Mouse (Mus musculus): ENCODE data around the gene Bloc1s2. TPM values are rescaled to one million over a fixed set of nuclear protein-coding genes. Genes with fewer than 3 reads are reported as not detected.
A peak's percentile ranks its signal among the peaks of the same experiment; 100 is the strongest.

The Bloc1s2 gene
- polyA plus RNA-seq (2015; fragmentation: Nextera tagmentation; extraction: Ambion mirVana): 31.6 and 33.2 TPM in 2 replicates

DNA sequence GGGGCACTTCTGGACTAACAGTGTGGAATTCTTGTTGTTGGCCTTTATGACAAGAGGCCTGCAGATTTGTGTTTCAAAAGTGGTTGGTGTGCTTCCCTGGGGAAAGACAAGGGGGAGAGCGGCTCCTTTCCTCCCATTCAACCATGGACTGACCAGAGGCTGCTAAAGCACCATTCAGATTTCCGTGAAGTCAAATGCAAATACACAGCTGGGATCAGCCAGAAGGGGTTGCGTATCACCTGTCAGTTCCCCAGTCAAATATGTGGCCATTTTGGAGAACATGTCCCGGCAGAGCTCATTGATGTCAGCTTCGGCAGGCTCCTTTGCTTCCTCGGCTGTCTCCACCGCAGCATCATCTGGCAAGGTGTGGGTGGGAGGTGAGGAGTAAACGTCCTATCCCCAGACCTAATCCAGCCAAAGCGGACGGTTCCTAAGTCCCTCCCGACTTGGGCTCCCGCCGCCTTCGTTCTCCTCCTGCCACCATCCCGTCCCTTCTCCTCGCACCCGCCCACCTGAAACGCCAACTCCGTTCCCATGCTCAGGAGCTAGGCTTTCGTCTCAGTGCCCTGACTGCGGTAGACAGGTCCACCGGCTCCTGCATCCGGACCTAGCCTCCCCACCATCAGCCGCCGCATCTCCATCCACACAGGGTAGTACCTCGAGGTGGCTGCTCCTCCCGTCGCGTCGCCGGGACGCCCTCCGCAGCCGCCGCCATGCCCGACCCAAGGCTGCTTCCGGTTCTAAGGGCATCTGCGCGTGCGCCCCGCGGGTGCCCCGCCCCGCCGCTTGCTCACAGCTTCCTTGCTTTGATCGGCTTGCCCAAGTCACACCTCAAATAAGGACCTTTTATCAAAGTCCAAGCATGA, at the start of gene Bloc1s2:
Bloc1s2 (minus strand) TSS at position 745 of the 866 bp plus-strand sequence.
- 2% methylated on average over 46 of the region's 46 CpGs for WGBS (ENCODE audit: insufficient replicate concordance)
- Histone ChIP-seq H3K36me3 (replicated peaks; ENCODE audit: insufficient read depth, low read length) (peaks cover 18% of the 10 kb centered on the region), H3K4me1 (ENCODE audit: insufficient read depth) (peaks cover 8% of the 10 kb centered on the region), H3K9me3 (ENCODE audit: low read length) (no peaks in the 10 kb centered on the region), H3K27ac (ENCODE audit: low read depth) (peak within 1 kb of the TSS; percentile 49), H3K27me3 (ENCODE audit: insufficient read depth, low read length) (peaks cover 3% of the 10 kb centered on the region; the same call in 1 of the 2 replicates), H3K9ac (replicated peaks) (peak within 1 kb of the TSS; percentile 66), H3K4me2 (ENCODE audit: low read depth, low read length) (peak within 1 kb of the TSS; percentile 84), H3K4me3 (ENCODE audit: low read depth, low read length) (peak within 1 kb of the TSS; percentile 70)
- ATAC-seq (peak; percentile 92), DNase-seq (peak; percentile 92)
- no peak for TF ChIP-seq CTCF (IDR thresholded peaks at IDR 0.05; ENCODE audit: low read depth)
- no peak for TF ChIP-seq EP300 (IDR thresholded peaks at IDR 0.05; ENCODE audit: low read depth)

DNA sequence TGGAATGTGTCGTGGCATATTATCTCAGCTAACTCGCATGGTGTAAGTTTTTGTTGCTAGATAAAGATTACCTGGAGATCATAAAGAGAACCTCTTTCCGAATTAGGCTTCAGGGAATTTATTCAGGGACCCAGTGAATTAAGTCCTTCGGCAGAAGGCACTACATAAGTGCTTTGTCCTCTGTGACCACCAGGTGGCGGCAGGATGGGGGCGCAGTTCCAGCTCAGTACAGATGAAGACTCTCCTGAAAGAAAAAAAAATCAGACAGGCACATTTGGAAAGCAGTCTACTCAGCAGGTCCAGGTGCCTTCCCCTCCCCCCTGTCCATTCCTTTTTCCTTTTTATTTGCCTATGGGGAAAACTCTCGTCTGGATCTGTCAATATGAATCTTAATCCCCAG, 48.9 kb upstream of the Bloc1s2 start:
- no peaks in the 10 kb centered on the region for H3K4me1 ChIP-seq (ENCODE audit: insufficient read depth)
- H3K4me2 ChIP-seq (ENCODE audit: low read depth, low read length): no peak overlapping the region
- H3K4me3 ChIP-seq (ENCODE audit: low read depth, low read length): no peak overlapping the region
- H3K27me3 ChIP-seq (ENCODE audit: insufficient read depth, low read length): 0 out of 2 replicates have a peak, but pooled peaks cover 2% of the 10 kb centered on the region
- ATAC-seq: no peak
- 16% methylated on average over 7 of the region's 7 CpGs for WGBS (ENCODE audit: insufficient replicate concordance)
- DNase-seq: peak; percentile 69
- no peaks in the 10 kb centered on the region for H3K9me3 ChIP-seq (ENCODE audit: low read length)
- no peak overlapping the region for H3K27ac ChIP-seq (ENCODE audit: low read depth)
- no peak overlapping the region for H3K9ac ChIP-seq (replicated peaks)
- no peaks in the 10 kb centered on the region for H3K36me3 ChIP-seq (replicated peaks; ENCODE audit: insufficient read depth, low read length)
- peak; percentile 80 for TF ChIP-seq CTCF (IDR thresholded peaks at IDR 0.05; ENCODE audit: low read depth)
- no peak for TF ChIP-seq EP300 (IDR thresholded peaks at IDR 0.05; ENCODE audit: low read depth)

DNA sequence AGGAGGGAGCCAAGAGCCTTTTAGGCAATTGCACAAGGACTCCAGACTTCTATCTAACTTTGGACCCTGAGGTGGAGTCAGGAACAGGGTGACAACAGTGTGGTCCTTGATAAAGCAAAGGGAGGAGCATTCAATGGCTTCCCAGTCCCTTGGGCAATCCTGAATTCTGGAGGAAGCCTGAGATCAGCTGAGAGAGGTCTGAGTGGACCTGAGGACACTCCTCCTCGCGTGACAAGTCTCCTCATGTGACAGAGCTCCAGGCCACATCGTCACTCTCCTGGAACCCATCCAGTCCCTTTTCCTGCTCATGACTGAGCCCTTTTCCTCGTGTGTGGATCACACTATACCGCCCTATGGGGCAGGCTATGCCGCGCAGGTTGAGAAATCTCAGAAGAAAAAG, 47.7 kb upstream of the Bloc1s2 start:
- no peak overlapping the region for H3K4me3 ChIP-seq (ENCODE audit: low read depth, low read length)
- no peak overlapping the region for H3K4me2 ChIP-seq (ENCODE audit: low read depth, low read length)
- TF ChIP-seq EP300 (IDR thresholded peaks at IDR 0.05; ENCODE audit: low read depth) (no peak), CTCF (IDR thresholded peaks at IDR 0.05; ENCODE audit: low read depth) (no peak)
- no peaks in the 10 kb centered on the region for H3K9me3 ChIP-seq (ENCODE audit: low read length)
- no peak overlapping the region for H3K27ac ChIP-seq (ENCODE audit: low read depth)
- no peak for DNase-seq
- 76% methylated on average over 7 of the region's 7 CpGs for WGBS (ENCODE audit: insufficient replicate concordance)
- 0 out of 2 replicates have a peak, but pooled peaks cover 2% of the 10 kb centered on the region for H3K27me3 ChIP-seq (ENCODE audit: insufficient read depth, low read length)
- H3K36me3 ChIP-seq (replicated peaks; ENCODE audit: insufficient read depth, low read length): no peaks in the 10 kb centered on the region
- no peaks in the 10 kb centered on the region for H3K4me1 ChIP-seq (ENCODE audit: insufficient read depth)
- ATAC-seq: no peak
- H3K9ac ChIP-seq (replicated peaks): no peak overlapping the region

DNA sequence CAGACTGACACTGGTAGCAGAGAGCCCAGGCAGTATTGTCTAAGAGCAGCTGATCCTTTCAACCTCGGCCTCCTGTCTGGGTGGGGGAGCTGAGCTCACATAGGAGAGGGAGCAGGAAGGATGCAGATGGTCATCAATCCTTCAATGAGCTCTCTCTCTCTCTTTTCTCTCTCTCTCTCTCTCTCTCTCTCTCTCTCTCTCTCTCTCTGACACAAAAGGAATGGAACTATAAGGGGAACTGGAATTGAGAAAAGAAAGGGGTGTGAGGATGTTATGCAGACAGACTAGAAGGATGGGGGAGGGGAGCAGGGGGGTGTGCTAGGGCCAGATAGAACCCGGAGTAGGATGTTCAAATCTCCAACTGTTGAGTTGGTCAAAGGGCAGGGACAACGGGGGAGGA, 46.1 kb upstream of the Bloc1s2 start, which contains the start of gene Pkd2l1:
Pkd2l1 (minus strand) TSS at position 101 of the 400 bp plus-strand sequence.
- Histone ChIP-seq H3K4me1 (ENCODE audit: insufficient read depth) (no peaks in the 10 kb centered on the region), H3K9ac (replicated peaks) (no peak within 1 kb of the TSS), H3K4me3 (ENCODE audit: low read depth, low read length) (no peak within 1 kb of the TSS), H3K27me3 (ENCODE audit: insufficient read depth, low read length) (0 out of 2 replicates have a peak, but pooled peaks cover 2% of the 10 kb centered on the region), H3K36me3 (replicated peaks; ENCODE audit: insufficient read depth, low read length) (no peaks in the 10 kb centered on the region), H3K9me3 (ENCODE audit: low read length) (no peaks in the 10 kb centered on the region), H3K4me2 (ENCODE audit: low read depth, low read length) (no peak within 1 kb of the TSS), H3K27ac (ENCODE audit: low read depth) (no peak within 1 kb of the TSS)
- WGBS (ENCODE audit: insufficient replicate concordance): 9% methylated on average over 3 of the region's 3 CpGs
- ATAC-seq: no peak
- TF ChIP-seq EP300 (IDR thresholded peaks at IDR 0.05; ENCODE audit: low read depth) (no peak), CTCF (IDR thresholded peaks at IDR 0.05; ENCODE audit: low read depth) (no peak)
- no peak for DNase-seq

DNA sequence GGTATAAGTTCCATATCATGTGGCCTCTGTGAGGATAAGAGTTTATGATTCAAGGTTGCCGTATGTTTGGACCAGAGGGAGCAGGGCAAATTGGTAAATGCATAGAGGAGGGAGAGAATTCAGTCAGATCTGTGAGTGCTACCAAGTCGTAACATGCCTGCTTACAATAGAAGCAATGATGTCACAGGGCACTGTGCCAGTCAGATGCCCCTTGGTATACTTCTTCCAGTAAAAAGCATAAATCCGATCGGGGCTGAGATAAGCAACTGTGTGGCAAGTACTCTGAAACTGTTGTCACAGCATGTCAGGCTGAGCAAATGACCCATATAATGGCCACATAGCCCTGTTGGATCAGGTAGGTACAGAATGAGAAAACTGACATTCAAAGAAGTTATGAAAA, 42.8 kb upstream of the Bloc1s2 start:
- no peak overlapping the region for H3K4me3 ChIP-seq (ENCODE audit: low read depth, low read length)
- DNase-seq: no peak
- no peaks in the 10 kb centered on the region for H3K36me3 ChIP-seq (replicated peaks; ENCODE audit: insufficient read depth, low read length)
- H3K4me1 ChIP-seq (ENCODE audit: insufficient read depth): no peaks in the 10 kb centered on the region
- no peak for ATAC-seq
- 77% methylated on average over 4 of the region's 4 CpGs for WGBS (ENCODE audit: insufficient replicate concordance)
- TF ChIP-seq EP300 (IDR thresholded peaks at IDR 0.05; ENCODE audit: low read depth) (no peak), CTCF (IDR thresholded peaks at IDR 0.05; ENCODE audit: low read depth) (no peak)
- H3K4me2 ChIP-seq (ENCODE audit: low read depth, low read length): no peak overlapping the region
- no peak overlapping the region for H3K9ac ChIP-seq (replicated peaks)
- H3K27me3 ChIP-seq (ENCODE audit: insufficient read depth, low read length): 0 out of 2 replicates have a peak, but pooled peaks cover 2% of the 10 kb centered on the region
- no peaks in the 10 kb centered on the region for H3K9me3 ChIP-seq (ENCODE audit: low read length)
- H3K27ac ChIP-seq (ENCODE audit: low read depth): no peak overlapping the region

DNA sequence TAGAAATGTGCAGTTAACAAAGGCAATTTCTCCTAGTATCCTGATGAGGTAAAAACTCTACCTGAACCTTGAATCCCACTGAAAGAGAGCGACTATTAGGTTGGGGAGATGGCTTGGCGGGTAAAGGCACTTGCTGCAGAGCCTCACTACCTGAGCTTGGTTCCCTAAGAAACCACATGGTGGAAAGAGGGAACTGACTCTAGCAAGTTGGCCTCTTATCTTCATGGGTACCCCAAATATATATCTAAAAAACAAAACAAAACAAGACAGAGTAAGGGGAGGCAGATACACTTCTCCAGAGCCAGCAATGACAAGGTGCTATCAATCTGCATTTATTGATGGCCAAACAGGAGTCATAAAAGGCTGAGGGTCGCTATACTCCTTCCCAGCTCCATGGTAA, 37.7 kb upstream of the Bloc1s2 start:
- Histone ChIP-seq H3K27ac (ENCODE audit: low read depth) (no peak overlapping the region), H3K4me1 (ENCODE audit: insufficient read depth) (no peaks in the 10 kb centered on the region), H3K4me2 (ENCODE audit: low read depth, low read length) (no peak overlapping the region), H3K9ac (replicated peaks) (no peak overlapping the region), H3K4me3 (ENCODE audit: low read depth, low read length) (no peak overlapping the region), H3K9me3 (ENCODE audit: low read length) (no peaks in the 10 kb centered on the region), H3K36me3 (replicated peaks; ENCODE audit: insufficient read depth, low read length) (no peaks in the 10 kb centered on the region), H3K27me3 (ENCODE audit: insufficient read depth, low read length) (no peaks in the 10 kb centered on the region)
- DNase-seq: no peak
- no peak for TF ChIP-seq EP300 (IDR thresholded peaks at IDR 0.05; ENCODE audit: low read depth)
- no peak for TF ChIP-seq CTCF (IDR thresholded peaks at IDR 0.05; ENCODE audit: low read depth)
- 62% methylated on average over 3 of the region's 3 CpGs for WGBS (ENCODE audit: insufficient replicate concordance)
- ATAC-seq: no peak
